8 mouse cellular contexts compared by ENCODE assay signal in the genomic region with DNA sequence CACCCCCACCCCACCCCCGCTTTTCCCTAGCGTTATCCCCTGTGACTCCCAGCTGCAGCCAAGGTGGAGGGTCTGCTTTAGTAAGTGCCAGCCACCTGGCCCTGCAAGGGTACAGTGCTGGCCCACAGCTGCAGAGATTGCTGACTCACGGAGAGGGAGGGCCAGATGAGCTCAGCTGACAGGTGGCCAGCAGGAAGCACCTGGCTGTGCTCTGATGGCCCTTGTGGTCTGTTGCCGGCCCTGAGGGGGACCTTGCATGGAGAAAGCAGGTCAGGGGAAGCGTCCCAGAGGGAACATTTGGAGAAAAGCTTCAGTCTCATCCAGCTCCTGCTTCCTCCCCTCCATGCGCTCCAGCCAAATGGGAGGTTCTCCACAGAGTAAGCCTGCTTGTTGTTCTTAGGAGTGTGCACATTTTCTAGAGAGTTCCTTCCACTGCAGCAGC.
A peak's percentile ranks its signal among the peaks of the same experiment; 100 is the strongest.
DNase-seq lines count a peak whose midpoint lies in the region; ATAC-seq and TF ChIP-seq lines count a peak whose summit lies in the region.

No protein-coding gene starts in this region.

- peak overlapping the region; percentile 36 for H3K27ac ChIP-seq in cerebellum, adult 2 months (ENCODE audit: insufficient read depth, low read length)
- no peak overlapping the region for H3K27ac ChIP-seq in stomach, postnatal 0 days (replicated peaks)

- TF ChIP-seq POLR2A in cerebellum, adult 2 months (IDR thresholded peaks at IDR 0.05; ENCODE audit: borderline replicate concordance, insufficient read depth, low read length), result no peak

- ATAC-seq in granulocyte monocyte progenitor cell, adult 5-6 weeks (replicated peaks; ENCODE audit: poor library complexity, severe bottlenecking), result peak; percentile 44; the same call in 1 of the 2 replicates
- ATAC-seq in stomach, postnatal 0 days (ENCODE audit: low FRiP score, low TSS enrichment), result 0 out of 2 replicates have a peak, but pooled peaks have one; percentile 61

- H3K4me3 ChIP-seq in cerebellum, adult 2 months (replicated peaks; ENCODE audit: insufficient read depth, low read depth, low read length), result no peak overlapping the region
- H3K4me3 ChIP-seq in stomach, postnatal 0 days (ENCODE audit: low read depth, low read length), result no peak overlapping the region

- H3K4me2 ChIP-seq in stomach, postnatal 0 days (replicated peaks; ENCODE audit: low read depth), result no peak overlapping the region; the same call in 1 of the 2 replicates

- no peaks in the 10 kb centered on the region for H3K9me3 ChIP-seq in stomach, postnatal 0 days (ENCODE audit: control insufficient read depth, low read length)

- H3K4me1 ChIP-seq in cerebellum, adult 2 months (ENCODE audit: control insufficient read depth, insufficient read depth, low read length), result peaks cover 20% of the 10 kb centered on the region
- H3K4me1 ChIP-seq in stomach, postnatal 0 days (replicated peaks; ENCODE audit: control insufficient read depth, insufficient read depth), result no peaks in the 10 kb centered on the region

- DNase-seq in adrenal gland, postnatal 10 days, result peak; percentile 33
- no peak for DNase-seq in adrenal gland, postnatal 25 days
- DNase-seq in cerebellum, adult 2 months, result peak; percentile 71 to 83
- peak; percentile 3 for DNase-seq in large intestine, adult 2 months (ENCODE audit: low read depth, low spot score)
- peak; percentile 27 for DNase-seq in stomach, postnatal 0 days (ENCODE audit: low spot score)
- DNase-seq in left cerebral cortex, adult 18-20 months (ENCODE audit: low spot score in 2 of 2), result no peak
- DNase-seq in MN1 (ENCODE audit: low spot score), result no peak

- no peaks in the 10 kb centered on the region for H3K36me3 ChIP-seq in stomach, postnatal 0 days (ENCODE audit: control insufficient read depth, insufficient read depth, low read length)

- no peak for TF ChIP-seq CTCF in cerebellum, adult 2 months (IDR thresholded peaks at IDR 0.05; ENCODE audit: borderline replicate concordance, insufficient read depth, low read depth, low read length)
- TF ChIP-seq CTCF in stomach, postnatal 0 days (IDR thresholded peaks at IDR 0.05; ENCODE audit: low read depth), result no peak

- no peak for TF ChIP-seq EP300 in stomach, postnatal 0 days (optimal IDR thresholded peaks at IDR 0.05)

- H3K27me3 ChIP-seq in cerebellum, adult 2 months (ENCODE audit: control insufficient read depth, insufficient read depth, low read length), result no peaks in the 10 kb centered on the region
- H3K27me3 ChIP-seq in stomach, postnatal 0 days (ENCODE audit: control insufficient read depth, insufficient read depth, low read length), result no peaks in the 10 kb centered on the region

- 5% methylated on average over 6 of the region's 6 CpGs for WGBS in cerebellum, adult 2 months
- 8% methylated on average over 6 of the region's 6 CpGs for WGBS in large intestine, adult 2 months
- 12% methylated on average over 6 of the region's 6 CpGs for WGBS in stomach, postnatal 0 days

- H3K9ac ChIP-seq in stomach, postnatal 0 days (ENCODE audit: low read length), result no peak overlapping the region

Comparison
In these comparisons a context has a peak if more than half of its experiments do, and no peak if none do; other contexts are left out.
1. DNase-seq: peak in adrenal gland, postnatal 10 days (single experiment), cerebellum, adult 2 months (2 of 2), large intestine, adult 2 months (single experiment) and stomach, postnatal 0 days (single experiment); none in adrenal gland, postnatal 25 days (single experiment), left cerebral cortex, adult 18-20 months (0 of 2) and MN1 (single experiment).